Comparison of ENCODE assay signal across 8 mouse cellular contexts in the genomic region with DNA sequence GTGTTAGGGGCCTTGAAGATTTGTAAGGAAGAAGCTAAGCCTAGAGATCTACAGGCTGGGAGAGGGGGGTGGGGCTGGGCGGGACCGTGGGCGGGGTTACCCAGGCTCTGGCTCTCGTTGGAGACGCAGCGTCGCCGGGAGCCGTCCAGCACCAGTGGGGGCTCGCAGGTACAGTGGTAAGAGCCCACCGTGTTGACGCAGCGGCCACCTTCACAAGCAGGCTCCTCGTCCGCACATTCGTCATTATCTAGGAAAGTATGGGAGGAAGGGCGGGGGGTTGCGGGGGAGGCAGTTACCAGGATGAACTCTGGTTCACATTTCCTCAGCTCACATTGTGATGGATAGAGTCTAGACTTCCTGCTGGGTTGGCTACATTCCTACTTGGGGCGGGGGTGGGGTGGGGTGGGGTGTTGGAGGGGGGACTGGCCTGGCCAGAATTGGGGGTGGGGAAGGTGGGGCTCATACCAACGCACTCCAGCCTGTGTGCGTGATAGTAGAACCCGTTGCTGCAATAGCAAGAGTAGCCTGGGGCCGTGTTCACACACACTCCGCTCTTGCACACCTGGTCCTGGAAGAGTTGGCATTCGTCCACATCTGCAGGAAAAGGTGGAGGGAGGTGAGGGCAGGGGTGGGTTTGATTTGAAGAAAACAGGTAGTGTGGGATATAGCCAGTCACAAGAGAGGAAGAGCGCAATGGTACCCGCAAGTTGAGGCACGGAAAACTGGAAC. TPM values are rescaled to one million over a fixed set of nuclear protein-coding genes. Genes with fewer than 3 reads are reported as not detected.
A peak's percentile ranks its signal among the peaks of the same experiment; 100 is the strongest.
DNase-seq lines count a peak whose midpoint lies in the region; ATAC-seq lines count a peak whose summit lies in the region.

No protein-coding gene starts in this region.

- peaks cover 23% of the 10 kb centered on the region for H3K4me1 ChIP-seq in megakaryocyte, embryonic 14.5 days
- peaks cover 9% of the 10 kb centered on the region for H3K4me1 ChIP-seq in heart, embryonic 16.5 days (ENCODE audit: control insufficient read depth, insufficient read depth, low read length)
- H3K4me1 ChIP-seq in limb, embryonic 15.5 days = peaks cover 16% of the 10 kb centered on the region
- H3K4me1 ChIP-seq in stomach, embryonic 15.5 days = peaks cover 20% of the 10 kb centered on the region

- H3K4me3 ChIP-seq in megakaryocyte, embryonic 14.5 days (replicated peaks) = peak overlapping the region; percentile 87
- peak overlapping the region; percentile 39 for H3K4me3 ChIP-seq in heart, embryonic 16.5 days (ENCODE audit: low read length)
- peak overlapping the region; percentile 33 for H3K4me3 ChIP-seq in limb, embryonic 15.5 days
- peak overlapping the region; percentile 31 for H3K4me3 ChIP-seq in stomach, embryonic 15.5 days (replicated peaks)

- no peak for DNase-seq in layer of hippocampus, postnatal 14 days (ENCODE audit: low spot score in 2 of 2)
- DNase-seq in cerebellum, adult 8-10 months = no peak
- no peak for DNase-seq in MN1 (ENCODE audit: low spot score)

- peaks cover 45% of the 10 kb centered on the region for H3K27me3 ChIP-seq in megakaryocyte, embryonic 14.5 days (replicated peaks)
- H3K27me3 ChIP-seq in heart, embryonic 16.5 days (ENCODE audit: control insufficient read depth, insufficient read depth, low read length) = peaks cover 6% of the 10 kb centered on the region; the same call in 1 of the 2 replicates
- H3K27me3 ChIP-seq in limb, embryonic 15.5 days = peaks cover 7% of the 10 kb centered on the region; the same call in 1 of the 2 replicates
- H3K27me3 ChIP-seq in stomach, embryonic 15.5 days (replicated peaks) = no peaks in the 10 kb centered on the region

- 14% methylated on average over 28 of the region's 28 CpGs for WGBS in heart, embryonic 16.5 days
- WGBS in limb, embryonic 15.5 days = 9% methylated on average over 28 of the region's 28 CpGs
- 13% methylated on average over 28 of the region's 28 CpGs for WGBS in stomach, embryonic 15.5 days

- no peak for ATAC-seq in megakaryocyte, adult 5-6 weeks (ENCODE audit: poor library complexity, severe bottlenecking)
- ATAC-seq in heart, embryonic 16.5 days (replicated peaks; ENCODE audit: extremely low read depth, insufficient read depth, low FRiP score) = no peak
- 0 out of 2 replicates have a peak, but pooled peaks have one; percentile 36 for ATAC-seq in limb, embryonic 15.5 days (ENCODE audit: insufficient number of reproducible peaks, low FRiP score, low TSS enrichment, low read depth)
- ATAC-seq in stomach, embryonic 15.5 days (ENCODE audit: insufficient read depth, low FRiP score, low read depth) = peak; percentile 55

- H3K9me3 ChIP-seq in megakaryocyte, embryonic 14.5 days = peaks cover 13% of the 10 kb centered on the region
- H3K9me3 ChIP-seq in heart, embryonic 16.5 days (replicated peaks; ENCODE audit: control insufficient read depth, low read length) = peaks cover 5% of the 10 kb centered on the region
- no peaks in the 10 kb centered on the region for H3K9me3 ChIP-seq in limb, embryonic 15.5 days
- no peaks in the 10 kb centered on the region for H3K9me3 ChIP-seq in stomach, embryonic 15.5 days

- H3K36me3 ChIP-seq in megakaryocyte, embryonic 14.5 days (replicated peaks; ENCODE audit: low read length) = no peaks in the 10 kb centered on the region
- peaks cover 4% of the 10 kb centered on the region; the same call in 1 of the 2 replicates for H3K36me3 ChIP-seq in heart, embryonic 16.5 days (ENCODE audit: control insufficient read depth, insufficient read depth)
- H3K36me3 ChIP-seq in limb, embryonic 15.5 days = peaks cover 23% of the 10 kb centered on the region
- H3K36me3 ChIP-seq in stomach, embryonic 15.5 days = peaks cover 26% of the 10 kb centered on the region

- H3K9ac ChIP-seq in heart, embryonic 16.5 days (ENCODE audit: low read length) = no peak overlapping the region
- H3K9ac ChIP-seq in limb, embryonic 15.5 days = no peak overlapping the region
- H3K9ac ChIP-seq in stomach, embryonic 15.5 days = no peak overlapping the region; the same call in 1 of the 2 replicates

- H3K27ac ChIP-seq in heart, embryonic 16.5 days (ENCODE audit: low read length) = no peak overlapping the region
- H3K27ac ChIP-seq in limb, embryonic 15.5 days = 0 out of 2 replicates have a peak overlapping the region, but pooled peaks have one; percentile 27
- peak overlapping the region; percentile 63; the same call in 1 of the 2 replicates for H3K27ac ChIP-seq in stomach, embryonic 15.5 days

- H3K4me2 ChIP-seq in heart, embryonic 16.5 days (ENCODE audit: low read depth, low read length) = peak overlapping the region; percentile 56
- peak overlapping the region; percentile 52 for H3K4me2 ChIP-seq in limb, embryonic 15.5 days
- H3K4me2 ChIP-seq in stomach, embryonic 15.5 days = peak overlapping the region; percentile 53

RNA-seq across cellular contexts. Expression of a gene that starts 28.5 kb away (rescaled TPM):
- polyA plus RNA-seq in megakaryocyte, embryonic 14.5 days (2012; ENCODE audit: insufficient read depth, low replicate concordance) = 0.28 TPM in 1 of 2 replicates, not detected in the other
- total RNA-seq in megakaryocyte, adult 5-6 weeks (2015) = not detected in 2 replicates
- total RNA-seq in megakaryocyte, adult 5-6 weeks (2017) = not detected in 2 replicates
- 63.5 and 86.0 TPM in 2 replicates for polyA plus RNA-seq in heart, embryonic 16.5 days (2015; fragmentation: Nextera tagmentation; extraction: Ambion mirVana)
- polyA plus RNA-seq in limb, embryonic 15.5 days (2015; fragmentation: Nextera tagmentation; extraction: Ambion mirVana) = 66.0 and 74.2 TPM in 2 replicates
- polyA plus RNA-seq in stomach, embryonic 15.5 days (2015; fragmentation: Nextera tagmentation; extraction: Ambion mirVana) = 154 and 161 TPM in 2 replicates
- total RNA-seq in layer of hippocampus, postnatal 14 days (2021) = 10 to 100 TPM; 55.0 to 55.3 TPM

RNA-seq across cellular contexts. Expression of a gene that starts 46.8 kb away (rescaled TPM):
- polyA plus RNA-seq in megakaryocyte, embryonic 14.5 days (2012; ENCODE audit: insufficient read depth, low replicate concordance) = 214 and 344 TPM in 2 replicates
- 42.6 and 43.6 TPM in 2 replicates for total RNA-seq in megakaryocyte, adult 5-6 weeks (2015)
- 30.9 and 34.0 TPM in 2 replicates for total RNA-seq in megakaryocyte, adult 5-6 weeks (2017)
- polyA plus RNA-seq in heart, embryonic 16.5 days (2015; fragmentation: Nextera tagmentation; extraction: Ambion mirVana) = 22.3 and 24.1 TPM in 2 replicates
- polyA plus RNA-seq in limb, embryonic 15.5 days (2015; fragmentation: Nextera tagmentation; extraction: Ambion mirVana) = 33.6 and 36.4 TPM in 2 replicates
- 38.8 and 43.7 TPM in 2 replicates for polyA plus RNA-seq in stomach, embryonic 15.5 days (2015; fragmentation: Nextera tagmentation; extraction: Ambion mirVana)
- total RNA-seq in layer of hippocampus, postnatal 14 days (2021) = 10 to 100 TPM; 24.7 to 26.2 TPM

RNA-seq across cellular contexts. Expression of a gene that starts 48.2 kb away (rescaled TPM):
- polyA plus RNA-seq in megakaryocyte, embryonic 14.5 days (2012; ENCODE audit: insufficient read depth, low replicate concordance) = 1.4 and 7.6 TPM in 2 replicates
- not detected in 2 replicates for total RNA-seq in megakaryocyte, adult 5-6 weeks (2015)
- not detected in 2 replicates for total RNA-seq in megakaryocyte, adult 5-6 weeks (2017)
- polyA plus RNA-seq in heart, embryonic 16.5 days (2015; fragmentation: Nextera tagmentation; extraction: Ambion mirVana) = 0.46 TPM in 1 of 2 replicates, not detected in the other
- 0.31 and 0.67 TPM in 2 replicates for polyA plus RNA-seq in limb, embryonic 15.5 days (2015; fragmentation: Nextera tagmentation; extraction: Ambion mirVana)
- 0.62 and 1.7 TPM in 2 replicates for polyA plus RNA-seq in stomach, embryonic 15.5 days (2015; fragmentation: Nextera tagmentation; extraction: Ambion mirVana)
- not detected for total RNA-seq in layer of hippocampus, postnatal 14 days (2021)

RNA-seq across cellular contexts. Expression of a gene that starts 50.8 kb away (rescaled TPM):
- 2.0 and 2.4 TPM in 2 replicates for polyA plus RNA-seq in megakaryocyte, embryonic 14.5 days (2012; ENCODE audit: insufficient read depth, low replicate concordance)
- 2.8 and 4.3 TPM in 2 replicates for total RNA-seq in megakaryocyte, adult 5-6 weeks (2015)
- 2.5 and 2.6 TPM in 2 replicates for total RNA-seq in megakaryocyte, adult 5-6 weeks (2017)
- polyA plus RNA-seq in heart, embryonic 16.5 days (2015; fragmentation: Nextera tagmentation; extraction: Ambion mirVana) = 8.7 and 10.2 TPM in 2 replicates
- polyA plus RNA-seq in limb, embryonic 15.5 days (2015; fragmentation: Nextera tagmentation; extraction: Ambion mirVana) = 38.9 and 41.7 TPM in 2 replicates
- 22.7 and 23.4 TPM in 2 replicates for polyA plus RNA-seq in stomach, embryonic 15.5 days (2015; fragmentation: Nextera tagmentation; extraction: Ambion mirVana)
- total RNA-seq in layer of hippocampus, postnatal 14 days (2021) = 100 to 1,000 TPM; 144 to 148 TPM

Comparison
In these comparisons a context has a peak if more than half of its experiments do, and no peak if none do; other contexts are left out.
1. H3K4me3 ChIP-seq: peak in every context shown above with its lines; median percentile 87 in megakaryocyte, embryonic 14.5 days; 39 in heart, embryonic 16.5 days; 33 in limb, embryonic 15.5 days; 31 in stomach, embryonic 15.5 days.
2. ATAC-seq: peak in limb, embryonic 15.5 days (single experiment) and stomach, embryonic 15.5 days (single experiment); none in megakaryocyte, adult 5-6 weeks (single experiment) and heart, embryonic 16.5 days (single experiment).
3. RNA of a gene that starts 28.5 kb away (polyA plus RNA-seq): 154 to 161 TPM in stomach, embryonic 15.5 days, 66.0 to 74.2 TPM in limb, embryonic 15.5 days and 63.5 to 86.0 TPM in heart, embryonic 16.5 days; 0.28 TPM in megakaryocyte, embryonic 14.5 days; every median in the first group is over 10 times any median in the second.
4. Peak in every context shown above with its lines, with median percentiles within 50 percentile points of each other: H3K4me2 ChIP-seq.